Mouse (Mus musculus): Measurements from ENCODE around the gene Xrra1. TPM values are rescaled to one million over a fixed set of nuclear protein-coding genes. Genes with fewer than 3 reads are reported as not detected.

The Xrra1 gene
- polyA plus RNA-seq, 1 experiment = not detected

DNA sequence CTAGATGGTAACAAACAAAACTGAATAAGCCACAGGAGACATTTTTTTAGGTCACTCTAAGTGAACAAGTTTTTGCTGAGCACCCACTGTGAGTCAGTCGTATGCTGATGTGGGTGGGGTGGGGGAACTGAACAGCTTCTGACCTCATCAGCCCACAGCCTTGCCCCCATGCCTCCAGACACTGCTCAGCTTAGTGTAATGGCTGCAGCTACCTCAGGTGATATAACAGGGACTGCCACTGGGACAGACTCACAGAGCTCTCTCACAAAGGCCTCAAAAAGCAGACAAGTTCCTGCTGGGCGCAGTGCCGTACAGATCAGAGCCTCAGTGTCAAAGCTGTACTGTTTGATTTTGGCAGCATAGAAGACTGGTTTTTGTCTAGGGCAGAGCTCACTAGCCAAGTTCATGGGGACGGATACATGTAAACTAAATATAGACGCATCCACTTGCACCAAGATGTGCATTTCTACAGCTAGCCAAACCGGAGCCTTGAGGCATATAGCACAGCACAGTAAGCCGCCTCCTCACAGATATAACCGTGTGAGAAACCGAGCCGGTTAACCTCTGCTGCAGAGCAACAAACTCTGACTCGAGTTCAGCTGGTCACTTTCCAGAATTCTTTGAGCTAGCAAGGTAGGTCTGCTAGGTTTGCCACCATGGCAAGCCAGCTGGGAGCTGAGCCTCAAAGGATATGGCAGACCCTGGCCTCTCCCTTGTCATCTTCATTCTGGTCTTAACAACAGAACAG, 44.2 kb downstream of the Xrra1 start:
- no peak overlapping the region for H3K27ac ChIP-seq (replicated peaks; ENCODE audit: low read depth, low read length)

DNA sequence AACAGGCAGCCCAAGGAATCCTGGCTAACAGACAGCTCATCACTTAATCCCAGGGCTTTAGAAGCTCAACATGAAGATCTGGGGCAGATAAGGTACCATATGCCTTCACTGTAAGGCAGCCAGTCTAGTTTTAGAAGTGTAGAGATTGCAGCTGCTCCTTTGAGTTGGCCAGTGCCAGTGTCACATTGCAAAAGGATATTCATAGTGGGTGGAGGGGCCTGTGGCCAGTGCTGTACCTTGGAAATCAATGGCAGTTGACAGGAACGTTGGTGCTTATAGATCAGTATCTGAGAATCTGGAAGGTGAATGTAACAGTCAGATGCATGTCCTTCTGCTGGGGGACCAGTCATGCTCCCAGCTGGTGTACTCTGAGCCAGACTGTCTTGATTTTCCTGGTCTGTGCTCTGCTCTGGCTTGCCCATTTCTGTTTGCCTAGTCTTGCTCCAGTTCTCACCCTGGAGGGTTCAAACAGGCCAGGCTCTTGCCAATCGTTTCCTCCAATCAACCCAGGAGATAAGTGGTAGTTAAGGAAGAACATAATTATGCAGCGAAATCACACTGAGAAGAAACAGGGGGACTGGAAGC, 45.6 kb downstream of the Xrra1 start:
- Histone ChIP-seq H3K27ac (replicated peaks; ENCODE audit: low read depth, low read length) (no peak overlapping the region), H3K4me3 (ENCODE audit: insufficient read depth, low read depth, low read length) (no peak overlapping the region), H3K4me1 (ENCODE audit: control insufficient read depth, insufficient read depth, insufficient read length, low read length) (no peaks in the 10 kb centered on the region)

More for the DNA sequence above, 44.2 kb downstream of the Xrra1 start:
- Histone ChIP-seq H3K4me1 (ENCODE audit: control insufficient read depth, insufficient read depth, insufficient read length, low read length) (no peaks in the 10 kb centered on the region), H3K4me3 (ENCODE audit: insufficient read depth, low read depth, low read length) (no peak overlapping the region)

DNA sequence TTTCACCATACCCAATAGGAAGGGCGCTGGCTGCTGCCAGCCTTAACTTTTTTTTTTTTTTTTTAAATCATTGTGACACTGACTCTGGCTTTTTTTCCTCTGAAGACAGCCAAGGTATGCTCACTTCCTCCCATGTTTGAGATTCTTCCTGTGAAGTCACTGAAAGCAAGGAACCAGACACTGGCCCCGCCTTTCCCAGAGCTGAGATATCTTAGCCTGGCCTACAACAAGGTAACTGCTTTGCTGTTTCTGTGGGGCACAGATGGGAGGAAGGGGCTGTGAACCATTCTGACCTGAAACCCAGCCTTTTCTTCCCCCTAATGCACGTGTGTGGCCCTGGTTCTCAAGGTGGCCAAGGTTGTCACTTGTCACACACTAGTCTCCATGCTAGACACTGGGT, 47.4 kb downstream of the Xrra1 start:
- no peak overlapping the region for H3K4me3 ChIP-seq (ENCODE audit: insufficient read depth, low read depth, low read length)
- no peaks in the 10 kb centered on the region for H3K4me1 ChIP-seq (ENCODE audit: control insufficient read depth, insufficient read depth, insufficient read length, low read length)
- no peak overlapping the region for H3K27ac ChIP-seq (replicated peaks; ENCODE audit: low read depth, low read length)

DNA sequence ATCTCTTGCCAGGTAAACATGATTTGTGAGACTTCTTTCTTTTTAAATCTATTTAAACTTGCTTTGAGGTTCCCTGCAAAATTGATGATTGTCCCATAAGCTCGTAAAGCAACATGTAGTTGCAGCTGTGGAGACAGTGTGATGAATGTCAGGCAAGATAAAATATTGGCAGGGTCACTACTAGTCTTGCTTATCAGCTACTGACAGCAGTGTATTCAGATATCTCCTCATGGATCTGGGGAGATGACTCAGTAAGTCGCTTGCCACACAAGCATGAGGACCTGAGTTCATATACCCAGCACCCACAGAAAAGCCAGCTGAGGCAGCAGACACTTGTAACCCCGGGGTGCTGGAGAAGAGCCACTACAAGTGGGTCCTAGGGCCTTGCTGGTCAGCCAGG, 48.5 kb downstream of the Xrra1 start:
- H3K27ac ChIP-seq (replicated peaks; ENCODE audit: low read depth, low read length) = no peak overlapping the region
- no peaks in the 10 kb centered on the region for H3K4me1 ChIP-seq (ENCODE audit: control insufficient read depth, insufficient read depth, insufficient read length, low read length)
- no peak overlapping the region for H3K4me3 ChIP-seq (ENCODE audit: insufficient read depth, low read depth, low read length)

DNA sequence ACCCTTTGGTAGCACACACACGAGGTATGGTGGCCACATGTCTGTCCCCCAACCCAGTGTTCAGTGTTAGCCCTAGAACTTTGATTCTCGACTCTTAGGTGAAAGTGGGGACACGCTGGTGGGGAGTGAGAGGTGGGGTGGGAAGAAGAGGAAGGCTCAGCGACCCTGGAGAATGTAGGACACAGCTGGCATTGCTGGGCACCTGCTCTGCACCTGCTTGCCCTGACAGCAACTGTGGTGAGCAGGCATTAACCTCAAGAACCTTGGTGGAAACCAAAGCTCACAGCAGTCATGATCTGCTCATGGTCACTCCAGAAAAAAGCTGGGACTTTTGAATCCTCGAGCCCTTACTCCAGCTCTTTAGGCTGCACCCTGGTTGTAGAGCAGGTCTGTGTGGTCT, 52.1 kb downstream of the Xrra1 start:
- Histone ChIP-seq H3K27ac (replicated peaks; ENCODE audit: low read depth, low read length) (no peak overlapping the region), H3K4me3 (ENCODE audit: insufficient read depth, low read depth, low read length) (no peak overlapping the region), H3K4me1 (ENCODE audit: control insufficient read depth, insufficient read depth, insufficient read length, low read length) (no peaks in the 10 kb centered on the region)

DNA sequence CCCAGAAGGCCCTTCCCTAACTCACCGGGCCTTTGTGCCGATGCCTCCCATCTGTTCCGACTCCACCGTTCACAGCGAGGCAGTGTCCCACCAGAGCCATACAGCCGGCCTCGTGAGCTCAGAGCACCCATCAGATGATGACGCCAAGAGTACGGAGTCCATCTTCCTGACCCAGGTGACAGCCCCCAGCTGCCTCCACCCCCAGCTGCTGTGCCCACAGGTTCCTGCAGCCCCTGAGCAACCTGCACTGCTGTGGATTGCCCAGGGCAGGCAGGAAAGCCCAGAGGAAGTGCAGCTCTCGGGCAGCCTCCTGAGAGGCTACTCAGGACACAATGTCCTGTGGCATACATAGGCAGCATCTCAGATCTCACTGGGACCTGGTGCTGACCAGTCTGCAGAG, 55.4 kb downstream of the Xrra1 start:
- no peak overlapping the region for H3K27ac ChIP-seq (replicated peaks; ENCODE audit: low read depth, low read length)
- no peak overlapping the region for H3K4me3 ChIP-seq (ENCODE audit: insufficient read depth, low read depth, low read length)
- H3K4me1 ChIP-seq (ENCODE audit: control insufficient read depth, insufficient read depth, insufficient read length, low read length) = peaks cover 6% of the 10 kb centered on the region; the same call in 1 of the 2 replicates

DNA sequence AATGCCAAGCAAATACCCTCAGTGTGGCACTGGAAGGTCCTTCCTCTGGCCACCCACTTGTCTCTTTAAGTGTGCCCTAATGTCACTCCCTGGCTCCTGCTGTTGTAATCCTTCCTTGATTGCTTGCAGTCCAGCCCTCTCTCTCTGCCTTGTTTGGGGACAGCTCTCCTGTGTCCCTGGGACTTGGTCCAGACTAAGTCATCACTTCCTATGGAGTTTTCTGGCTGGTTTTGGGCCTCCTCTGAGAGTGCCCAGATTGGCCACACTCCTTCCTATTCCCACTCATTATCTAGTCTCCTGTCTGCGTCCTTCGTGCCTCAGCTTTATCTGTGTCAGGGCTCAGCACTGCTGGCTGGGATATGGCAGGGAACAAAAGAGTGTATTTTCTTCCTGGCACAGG, 56.6 kb downstream of the Xrra1 start:
- no peak overlapping the region for H3K4me3 ChIP-seq (ENCODE audit: insufficient read depth, low read depth, low read length)
- H3K4me1 ChIP-seq (ENCODE audit: control insufficient read depth, insufficient read depth, insufficient read length, low read length) = peaks cover 6% of the 10 kb centered on the region; the same call in 1 of the 2 replicates
- H3K27ac ChIP-seq (replicated peaks; ENCODE audit: low read depth, low read length) = no peak overlapping the region

DNA sequence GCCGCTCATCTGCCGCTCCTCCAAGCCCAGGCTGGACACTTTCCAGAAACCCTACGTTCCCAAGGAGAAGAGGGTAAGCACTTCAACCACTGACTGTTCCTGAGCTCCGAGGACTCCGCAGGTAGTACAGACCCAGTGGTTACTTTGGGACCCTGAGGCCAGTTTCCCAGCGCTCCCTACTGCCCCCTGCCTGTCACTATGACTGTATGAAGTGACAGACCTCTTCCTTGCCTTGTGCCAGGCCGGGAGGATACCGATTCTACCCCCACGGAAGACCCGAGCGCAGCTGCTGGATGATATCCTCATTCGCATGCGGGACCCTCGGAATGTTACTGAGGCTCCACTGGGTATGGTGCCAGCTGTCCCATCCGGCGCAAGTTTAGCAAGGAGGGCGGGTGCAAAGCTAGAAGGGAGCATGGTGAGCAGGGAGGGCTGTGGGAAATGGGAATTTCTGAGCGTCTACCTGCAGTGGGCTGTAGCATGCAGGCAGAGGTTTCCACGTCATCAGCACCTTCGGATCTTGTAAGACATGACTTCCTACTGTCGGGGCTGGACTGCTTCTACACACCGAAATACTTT, 57.9 kb downstream of the Xrra1 start:
- peak overlapping the region; percentile 37 for H3K4me3 ChIP-seq (ENCODE audit: insufficient read depth, low read depth, low read length)
- no peak overlapping the region for H3K27ac ChIP-seq (replicated peaks; ENCODE audit: low read depth, low read length)
- peaks cover 6% of the 10 kb centered on the region; the same call in 1 of the 2 replicates for H3K4me1 ChIP-seq (ENCODE audit: control insufficient read depth, insufficient read depth, insufficient read length, low read length)

DNA sequence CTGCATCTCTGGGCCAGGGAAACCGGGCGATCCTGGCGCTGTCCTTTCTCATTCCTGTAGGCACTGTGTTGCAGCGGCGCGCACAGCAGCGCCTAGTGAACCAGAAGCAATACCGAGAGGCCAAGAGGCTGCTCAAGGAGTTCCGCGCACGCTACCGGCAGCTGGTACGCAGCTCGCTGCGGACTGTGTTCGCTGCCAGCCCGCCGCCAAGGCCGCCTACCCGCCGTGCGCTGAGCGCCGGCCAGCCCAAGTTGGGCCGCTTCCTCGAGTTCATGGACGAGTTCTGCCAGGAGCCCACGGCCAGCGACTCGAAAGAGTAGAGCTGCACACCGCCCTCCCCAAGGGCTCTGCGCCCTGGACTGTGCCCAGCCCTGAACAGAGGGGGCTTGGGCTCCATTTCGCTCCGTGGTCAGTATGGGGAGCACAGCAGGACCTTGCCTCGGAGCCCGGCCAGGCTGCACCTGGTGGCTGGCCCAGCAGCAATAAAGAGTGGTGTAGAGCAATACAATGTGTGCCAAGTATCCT, 58.5 kb downstream of the Xrra1 start:
- Histone ChIP-seq H3K27ac (replicated peaks; ENCODE audit: low read depth, low read length) (no peak overlapping the region), H3K4me1 (ENCODE audit: control insufficient read depth, insufficient read depth, insufficient read length, low read length) (peaks cover 6% of the 10 kb centered on the region; the same call in 1 of the 2 replicates), H3K4me3 (ENCODE audit: insufficient read depth, low read depth, low read length) (peak overlapping the region; percentile 37)

DNA sequence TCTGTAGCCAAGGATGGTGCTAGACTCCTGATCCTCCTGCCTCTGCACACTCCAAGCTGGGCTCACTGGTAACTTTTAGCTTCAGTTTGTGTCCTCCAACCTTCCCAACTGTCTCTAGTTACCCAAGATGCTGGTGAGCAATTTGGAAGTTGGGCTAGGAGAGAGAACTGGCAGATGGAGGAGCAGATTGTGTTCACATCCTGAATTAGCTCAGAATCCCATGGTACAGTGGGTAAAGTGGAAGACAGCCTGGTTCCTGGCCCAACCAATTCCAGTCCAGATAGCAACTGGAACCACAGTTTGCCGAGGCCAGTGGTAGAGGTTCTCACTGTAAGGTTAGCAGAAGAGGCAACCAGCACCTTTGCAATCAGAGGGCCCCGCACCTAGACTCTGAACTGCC, 60.2 kb downstream of the Xrra1 start:
- H3K4me3 ChIP-seq (ENCODE audit: insufficient read depth, low read depth, low read length) = no peak overlapping the region
- H3K4me1 ChIP-seq (ENCODE audit: control insufficient read depth, insufficient read depth, insufficient read length, low read length) = peaks cover 6% of the 10 kb centered on the region; the same call in 1 of the 2 replicates

DNA sequence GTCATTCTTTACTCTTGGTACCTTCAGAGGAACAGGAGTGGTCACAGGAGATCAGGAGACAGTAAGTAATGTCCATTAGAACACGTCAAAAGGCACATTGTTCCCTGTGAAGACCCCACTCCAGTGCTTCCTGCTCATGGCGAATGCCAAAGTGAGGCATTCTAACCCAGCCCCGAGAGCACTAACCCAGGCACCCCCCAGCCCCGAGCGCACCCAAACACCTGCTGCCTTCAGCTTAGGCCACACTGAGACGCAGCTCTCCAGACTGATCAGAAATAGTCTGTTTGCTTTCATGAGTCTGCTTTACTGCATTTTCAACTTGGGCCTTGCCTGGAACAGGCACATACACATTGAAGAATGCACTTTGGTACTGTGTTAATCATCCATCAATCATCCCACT, 61.1 kb downstream of the Xrra1 start:
- Histone ChIP-seq H3K4me1 (ENCODE audit: control insufficient read depth, insufficient read depth, insufficient read length, low read length) (peaks cover 6% of the 10 kb centered on the region; the same call in 1 of the 2 replicates), H3K4me3 (ENCODE audit: insufficient read depth, low read depth, low read length) (no peak overlapping the region), H3K27ac (replicated peaks; ENCODE audit: low read depth, low read length) (no peak overlapping the region)

More for the DNA sequence above, 60.2 kb downstream of the Xrra1 start:
- no peak overlapping the region for H3K27ac ChIP-seq (replicated peaks; ENCODE audit: low read depth, low read length)

DNA sequence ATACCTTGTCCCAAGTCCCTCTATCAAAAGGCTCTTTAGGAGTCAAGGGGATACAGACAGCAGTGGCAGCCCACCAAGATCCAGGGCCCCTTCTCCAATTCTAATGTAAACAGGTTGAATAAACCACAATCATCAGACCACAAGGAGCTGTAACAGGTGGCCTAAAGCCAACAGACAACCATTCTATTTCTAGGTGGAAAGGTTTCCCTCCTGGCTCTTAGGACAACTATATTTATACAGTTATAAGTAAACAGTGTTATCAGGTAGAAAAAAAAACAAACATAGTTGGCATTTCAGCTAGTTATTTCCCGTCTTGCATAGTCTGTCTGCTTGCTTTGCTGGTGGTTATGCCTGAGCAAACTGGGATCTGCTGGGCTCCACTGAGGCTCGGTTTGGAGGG, 61.5 kb downstream of the Xrra1 start:
- H3K27ac ChIP-seq (replicated peaks; ENCODE audit: low read depth, low read length) = no peak overlapping the region

DNA sequence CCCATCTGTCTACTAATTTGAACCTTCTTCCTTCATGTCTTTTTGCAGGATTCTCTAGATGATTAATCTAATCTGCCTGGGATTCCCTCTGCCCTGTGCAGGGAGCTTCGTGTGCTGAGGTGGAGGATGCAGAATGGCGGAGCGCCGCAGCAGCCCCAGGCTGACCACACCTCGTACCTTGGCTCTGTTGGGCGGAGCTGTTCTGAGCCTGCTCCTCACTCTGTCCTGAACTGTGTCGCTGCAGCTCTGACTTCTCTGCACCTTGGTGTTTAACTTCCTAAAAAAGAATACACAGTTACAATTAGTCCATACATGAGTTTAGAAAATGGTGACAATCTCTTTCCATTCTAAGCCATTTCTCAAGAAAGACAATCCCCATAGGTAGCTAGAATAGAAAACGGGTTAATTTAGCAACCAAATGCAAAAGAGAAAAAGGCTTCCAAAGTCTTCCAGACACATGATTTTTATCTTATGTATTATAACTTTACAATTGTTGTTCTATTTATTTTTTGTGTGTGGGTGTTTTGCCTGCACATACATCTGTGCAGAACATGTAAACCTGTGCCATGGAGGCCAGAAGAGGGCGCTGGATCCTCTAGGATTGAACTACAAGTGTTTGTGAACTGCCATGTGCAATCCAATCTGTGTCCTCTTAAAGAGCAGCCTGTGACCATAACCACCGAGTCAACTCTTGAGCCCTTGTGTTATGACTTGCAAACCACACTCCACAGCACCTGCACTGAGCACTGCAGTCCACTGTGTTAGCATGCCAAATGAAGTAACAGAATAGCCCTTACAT, 68.2 kb downstream of the Xrra1 start:
- no peaks in the 10 kb centered on the region for H3K4me1 ChIP-seq (ENCODE audit: control insufficient read depth, insufficient read depth, insufficient read length, low read length)
- H3K27ac ChIP-seq (replicated peaks; ENCODE audit: low read depth, low read length) = no peak overlapping the region
- no peak overlapping the region for H3K4me3 ChIP-seq (ENCODE audit: insufficient read depth, low read depth, low read length)

More for the DNA sequence above, 61.5 kb downstream of the Xrra1 start:
- Histone ChIP-seq H3K4me1 (ENCODE audit: control insufficient read depth, insufficient read depth, insufficient read length, low read length) (peaks cover 6% of the 10 kb centered on the region; the same call in 1 of the 2 replicates), H3K4me3 (ENCODE audit: insufficient read depth, low read depth, low read length) (no peak overlapping the region)

DNA sequence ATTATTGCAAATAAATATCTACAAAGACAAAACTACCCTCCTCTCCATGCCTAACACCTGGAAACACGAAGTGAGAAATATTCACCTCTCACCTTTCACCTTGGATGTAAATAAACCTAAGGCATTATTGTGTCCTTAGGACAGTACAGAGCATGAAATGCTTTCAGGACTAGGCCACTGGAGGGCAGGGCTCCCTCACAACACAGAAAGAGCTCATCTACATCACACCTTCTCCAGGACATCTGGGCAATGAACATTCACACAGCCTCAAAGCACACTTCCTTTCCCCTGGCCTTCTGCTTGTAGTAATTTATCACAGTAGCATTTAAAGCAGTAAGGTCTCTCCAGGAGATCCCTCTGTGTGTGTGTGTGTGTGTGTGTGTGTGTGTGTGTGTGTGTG, 76.8 kb downstream of the Xrra1 start:
- no peak overlapping the region for H3K27ac ChIP-seq (replicated peaks; ENCODE audit: low read depth, low read length)
- H3K4me3 ChIP-seq (ENCODE audit: insufficient read depth, low read depth, low read length) = no peak overlapping the region
- no peaks in the 10 kb centered on the region for H3K4me1 ChIP-seq (ENCODE audit: control insufficient read depth, insufficient read depth, insufficient read length, low read length)

DNA sequence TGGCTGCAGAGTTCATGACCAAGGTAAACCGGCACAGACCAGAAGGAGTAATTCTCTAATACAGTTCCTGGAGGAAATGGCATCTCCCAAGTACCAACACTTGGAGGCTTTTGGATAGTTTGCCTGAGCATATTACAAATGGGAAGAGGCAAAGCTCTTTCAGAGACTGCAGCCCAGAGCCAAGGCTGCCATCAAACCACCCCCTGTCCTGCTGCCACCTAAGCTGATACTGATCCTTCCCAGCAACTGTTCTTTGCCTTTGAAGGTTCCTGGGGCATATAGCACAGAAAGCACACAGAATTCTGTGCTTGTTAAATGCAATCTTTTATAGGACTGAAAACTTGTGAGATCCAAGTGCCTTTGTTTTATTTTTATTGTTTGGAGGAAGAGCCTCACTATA, 81.8 kb downstream of the Xrra1 start:
- Histone ChIP-seq H3K27ac (replicated peaks; ENCODE audit: low read depth, low read length) (no peak overlapping the region), H3K4me3 (ENCODE audit: insufficient read depth, low read depth, low read length) (no peak overlapping the region), H3K4me1 (ENCODE audit: control insufficient read depth, insufficient read depth, insufficient read length, low read length) (no peaks in the 10 kb centered on the region)
